Mouse (Mus musculus): ENCODE results near the gene Tpcn2. TPM values are rescaled to one million over a fixed set of nuclear protein-coding genes. Genes with fewer than 3 reads are reported as not detected.

The Tpcn2 gene
- total and polyA plus RNA-seq, 2 experiments, result 1.9 to 5.0 TPM

GRCm38 (mm10) chr7:145301341-145302005 is 17.7 kb upstream of the Tpcn2 start:
- no peaks in the 10 kb centered on the region for H3K36me3 ChIP-seq (ENCODE audit: control insufficient read depth, insufficient read depth, low read length)
- 83% methylated on average over 6 of the region's 6 CpGs for WGBS
- no peak overlapping the region for H3K27ac ChIP-seq (replicated peaks; ENCODE audit: insufficient read depth, low read depth, low read length)
- H3K27me3 ChIP-seq (ENCODE audit: control insufficient read depth, insufficient read depth, low read length), result no peaks in the 10 kb centered on the region
- H3K4me1 ChIP-seq (ENCODE audit: control insufficient read depth, insufficient read depth, low read length), result no peaks in the 10 kb centered on the region
- TF ChIP-seq CTCF (IDR thresholded peaks at IDR 0.05; ENCODE audit: low read depth, low read length) (no peak), POLR2A (IDR thresholded peaks at IDR 0.05; ENCODE audit: extremely low read depth, insufficient read depth, low read length) (no peak)
- H3K4me3 ChIP-seq (ENCODE audit: insufficient read depth, low read depth, low read length), result no peak overlapping the region
- no peaks in the 10 kb centered on the region for H3K79me2 ChIP-seq (ENCODE audit: control insufficient read depth, insufficient read depth, low read length)
- no peak for DNase-seq (ENCODE audit: extremely low read depth, low read depth, low spot score)
- no peak overlapping the region for H3K9ac ChIP-seq (ENCODE audit: low read depth, low read length)

DNA sequence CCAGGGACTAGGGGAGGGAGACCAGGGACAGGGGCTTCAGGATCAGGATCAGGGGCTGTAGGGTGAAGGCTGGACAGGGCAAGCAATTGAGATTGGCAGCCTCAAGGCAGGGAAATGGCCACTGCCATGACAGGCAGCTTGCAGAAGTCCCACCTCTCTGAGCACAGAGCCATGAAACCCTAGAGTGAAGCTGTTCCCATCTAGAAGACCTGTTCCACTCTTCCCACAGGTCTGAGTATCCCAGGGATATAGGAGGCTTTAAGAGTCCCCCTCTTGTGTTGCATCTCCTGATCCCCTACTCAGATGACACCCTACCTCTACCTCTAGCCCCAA is 17.2 kb upstream of the Tpcn2 start:
- no peak for DNase-seq (ENCODE audit: extremely low read depth, low read depth, low spot score)
- TF ChIP-seq CTCF (IDR thresholded peaks at IDR 0.05; ENCODE audit: low read depth, low read length), result no peak
- Histone ChIP-seq H3K79me2 (ENCODE audit: control insufficient read depth, insufficient read depth, low read length) (no peaks in the 10 kb centered on the region), H3K27me3 (ENCODE audit: control insufficient read depth, insufficient read depth, low read length) (no peaks in the 10 kb centered on the region), H3K4me3 (ENCODE audit: insufficient read depth, low read depth, low read length) (peak overlapping the region; percentile 13; the same call in 1 of the 2 replicates), H3K4me1 (ENCODE audit: control insufficient read depth, insufficient read depth, low read length) (no peaks in the 10 kb centered on the region), H3K27ac (replicated peaks; ENCODE audit: insufficient read depth, low read depth, low read length) (no peak overlapping the region; the same call in 1 of the 2 replicates), H3K9ac (ENCODE audit: low read depth, low read length) (no peak overlapping the region), H3K36me3 (ENCODE audit: control insufficient read depth, insufficient read depth, low read length) (no peaks in the 10 kb centered on the region)

- H3K9ac ChIP-seq (ENCODE audit: low read depth, low read length), result no peak within 1 kb of the TSS
- H3K4me3 ChIP-seq (ENCODE audit: insufficient read depth, low read depth, low read length), result peak within 1 kb of the TSS; percentile 13; the same call in 1 of the 2 replicates
- WGBS, result 42% methylated on average over 13 of the region's 13 CpGs
These were observed 16.7 kb upstream of the Tpcn2 start, which contains the start of gene Mrgprf for GRCm38 (mm10) chr7:145300321-145301007. Gene Mrgprf (plus strand): TSS chr7:145300828.

GRCm38 (mm10) chr7:145299562-145300320 is 15.9 kb upstream of the Tpcn2 start:
- Histone ChIP-seq H3K27me3 (ENCODE audit: control insufficient read depth, insufficient read depth, low read length) (no peaks in the 10 kb centered on the region), H3K4me3 (ENCODE audit: insufficient read depth, low read depth, low read length) (no peak overlapping the region), H3K9ac (ENCODE audit: low read depth, low read length) (no peak overlapping the region), H3K36me3 (ENCODE audit: control insufficient read depth, insufficient read depth, low read length) (no peaks in the 10 kb centered on the region), H3K79me2 (ENCODE audit: control insufficient read depth, insufficient read depth, low read length) (no peaks in the 10 kb centered on the region), H3K27ac (replicated peaks; ENCODE audit: insufficient read depth, low read depth, low read length) (no peak overlapping the region), H3K4me1 (ENCODE audit: control insufficient read depth, insufficient read depth, low read length) (no peaks in the 10 kb centered on the region)
- TF ChIP-seq CTCF (IDR thresholded peaks at IDR 0.05; ENCODE audit: low read depth, low read length) (no peak), POLR2A (IDR thresholded peaks at IDR 0.05; ENCODE audit: extremely low read depth, insufficient read depth, low read length) (no peak)
- whole genome bisulfite sequencing, result 74% methylated on average over 7 of the region's 7 CpGs
- peak; percentile 2 for DNase-seq (ENCODE audit: extremely low read depth, low read depth, low spot score)

More at GRCm38 (mm10) chr7:145300321-145301007, 16.7 kb upstream of the Tpcn2 start, which contains the start of gene Mrgprf:
- H3K36me3 ChIP-seq (ENCODE audit: control insufficient read depth, insufficient read depth, low read length), result no peaks in the 10 kb centered on the region
- no peaks in the 10 kb centered on the region for H3K79me2 ChIP-seq (ENCODE audit: control insufficient read depth, insufficient read depth, low read length)
- no peaks in the 10 kb centered on the region for H3K4me1 ChIP-seq (ENCODE audit: control insufficient read depth, insufficient read depth, low read length)
- DNase-seq (ENCODE audit: extremely low read depth, low read depth, low spot score), result peak; percentile 15
- no peak within 1 kb of the TSS; the same call in 1 of the 2 replicates for H3K27ac ChIP-seq (replicated peaks; ENCODE audit: insufficient read depth, low read depth, low read length)
- TF ChIP-seq CTCF (IDR thresholded peaks at IDR 0.05; ENCODE audit: low read depth, low read length), result no peak
- no peak for TF ChIP-seq POLR2A (IDR thresholded peaks at IDR 0.05; ENCODE audit: extremely low read depth, insufficient read depth, low read length)
- H3K27me3 ChIP-seq (ENCODE audit: control insufficient read depth, insufficient read depth, low read length), result no peaks in the 10 kb centered on the region

DNA sequence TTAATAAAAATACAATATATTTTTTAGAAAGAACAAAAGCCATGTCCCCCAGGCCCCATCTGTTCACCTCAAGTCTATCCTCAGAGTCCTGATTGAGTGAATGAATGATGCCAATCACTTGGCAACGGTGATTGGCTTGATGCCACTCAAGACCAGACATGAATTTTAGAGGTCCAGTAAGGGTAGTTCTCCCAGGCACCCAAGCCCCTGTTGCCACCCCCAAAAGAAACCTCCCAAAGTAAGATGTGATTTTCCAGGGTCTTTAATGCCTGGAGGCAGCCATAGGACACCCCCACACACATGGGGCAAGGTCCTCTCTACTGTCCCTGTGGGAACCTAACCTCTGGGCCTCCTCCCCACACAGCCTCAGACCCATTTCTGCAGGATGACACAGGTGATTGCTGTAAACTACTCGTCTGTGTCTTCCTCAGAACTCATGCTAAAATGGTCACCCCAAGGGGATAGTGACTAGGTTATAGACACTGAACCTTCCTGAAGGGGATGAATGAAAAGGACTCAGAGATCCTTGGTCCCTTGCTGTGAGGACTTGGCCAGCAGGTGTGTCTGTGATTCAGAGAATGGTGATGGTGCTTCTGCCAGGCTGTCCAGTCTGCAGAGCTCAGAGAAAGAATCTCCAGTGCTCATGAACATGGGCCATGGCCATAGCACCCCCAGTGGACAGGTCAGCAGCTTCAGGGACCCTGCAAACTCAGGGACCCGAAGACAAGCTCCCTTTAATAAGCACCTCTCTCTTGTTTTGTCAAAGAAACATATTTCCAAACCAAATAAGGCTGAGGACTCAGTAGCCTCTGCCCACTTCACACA is 15.1 kb upstream of the Tpcn2 start:
- no peak overlapping the region for H3K27ac ChIP-seq (replicated peaks; ENCODE audit: insufficient read depth, low read depth, low read length)

More for the DNA sequence above, 15.1 kb upstream of the Tpcn2 start:
- Histone ChIP-seq H3K79me2 (ENCODE audit: control insufficient read depth, insufficient read depth, low read length) (no peaks in the 10 kb centered on the region), H3K36me3 (ENCODE audit: control insufficient read depth, insufficient read depth, low read length) (no peaks in the 10 kb centered on the region), H3K27me3 (ENCODE audit: control insufficient read depth, insufficient read depth, low read length) (no peaks in the 10 kb centered on the region), H3K4me1 (ENCODE audit: control insufficient read depth, insufficient read depth, low read length) (no peaks in the 10 kb centered on the region), H3K9ac (ENCODE audit: low read depth, low read length) (no peak overlapping the region), H3K4me3 (ENCODE audit: insufficient read depth, low read depth, low read length) (no peak overlapping the region)
- TF ChIP-seq POLR2A (IDR thresholded peaks at IDR 0.05; ENCODE audit: extremely low read depth, insufficient read depth, low read length), result no peak
- TF ChIP-seq CTCF (IDR thresholded peaks at IDR 0.05; ENCODE audit: low read depth, low read length), result no peak
- WGBS, result 56% methylated on average over 3 of the region's 3 CpGs
- DNase-seq (ENCODE audit: extremely low read depth, low read depth, low spot score), result no peak
